Mouse (Mus musculus): ENCODE measurements at regions not wholly inside any gene's neighbourhood (a gene's known extent, or its start where the extent isn't known, plus 50 kb on each side); places are given as distances from the start of the nearest gene placed in this dataset.

GRCm38 (mm10) chr8:93748720-93749119 lies 61.0 kb upstream of the Gnao1 start:
- no peak for TF ChIP-seq CTCF (IDR thresholded peaks at IDR 0.05; ENCODE audit: extremely low read depth, insufficient read length, insufficient replicate concordance, low read depth, low read length)
- no peak for TF ChIP-seq POLR2A (IDR thresholded peaks at IDR 0.05; ENCODE audit: low read depth, low read length)

Data from small intestine, adult 2 months (tissue).